Mouse (Mus musculus) ES-Bruce4 (cell line): ENCODE results near the gene Cd47.

Source experiments
- CTCF ChIP-seq: IDR thresholded peaks from one replicate; pipeline ENCODE4 v1.8.1; 2011; ENCODE audit warnings: low read depth, low read length
- EP300 ChIP-seq: IDR thresholded peaks from 2 replicates; pipeline ENCODE4 v1.6.1; 2011; ENCODE audit warnings: low read depth, low read length; ENCODE audit not compliant: insufficient read depth
- POLR2A ChIP-seq: IDR thresholded peaks from one replicate; pipeline ENCODE4 v1.8.1; 2011; ENCODE audit warnings: low read length; ENCODE audit not compliant: insufficient read depth

DNA sequence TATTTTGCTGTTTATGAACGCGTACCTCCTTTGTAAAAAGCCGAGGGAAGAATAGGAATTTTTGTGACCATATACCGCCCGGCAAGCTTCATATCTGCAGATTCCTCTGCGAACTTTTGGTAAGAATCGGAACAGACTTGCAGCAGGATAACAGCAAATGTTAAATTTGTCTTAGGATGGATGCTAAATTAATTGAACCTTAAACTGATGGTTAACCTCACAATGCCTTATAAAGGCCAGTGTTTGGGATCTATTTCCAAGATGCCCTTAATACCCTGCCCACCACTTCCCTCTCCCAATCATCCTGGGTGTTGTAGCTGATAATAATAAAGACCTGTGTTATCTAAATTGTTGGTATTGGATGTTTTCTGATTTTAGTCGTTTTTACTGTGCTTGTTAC lies 56.3 kb downstream of the Cd47 start:
- no peak for TF ChIP-seq CTCF
- no peak for TF ChIP-seq EP300
- TF ChIP-seq POLR2A = no peak
